Mouse (Mus musculus): ENCODE data around the gene Gpld1. TPM values are rescaled to one million over a fixed set of nuclear protein-coding genes. Genes with fewer than 3 reads are reported as not detected.

Gpld1 gene
- polyA plus RNA-seq, 1 experiment: 2.1 TPM

DNA sequence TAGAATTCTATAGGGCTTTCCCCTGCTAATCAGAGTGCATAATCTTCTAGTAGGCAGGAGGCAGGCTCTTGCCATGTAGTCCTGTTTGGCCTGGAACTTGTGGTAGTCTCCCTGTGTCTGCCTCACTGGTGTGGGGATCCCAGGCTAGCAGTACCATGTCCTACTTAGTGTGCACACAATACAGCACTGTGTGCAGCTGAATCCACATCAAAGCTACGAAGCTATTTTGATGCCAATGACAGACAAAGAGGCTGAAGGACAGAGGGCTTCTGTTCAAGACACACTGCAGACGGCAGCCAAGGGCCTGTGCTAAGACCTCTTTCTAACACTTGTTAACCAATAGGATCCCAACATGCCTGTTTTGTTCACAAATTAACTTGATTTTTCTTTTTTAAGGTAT lies 42.5 kb downstream of the Gpld1 start:
- H3K27me3 ChIP-seq (ENCODE audit: control insufficient read depth, insufficient read depth, low read length, poor library complexity, severe bottlenecking): no peaks in the 10 kb centered on the region
- no peak for TF ChIP-seq EP300 (IDR thresholded peaks at IDR 0.05; ENCODE audit: insufficient read depth, low read depth, low read length)
- TF ChIP-seq POLR2A (IDR thresholded peaks at IDR 0.05; ENCODE audit: insufficient read depth, low read length): no peak
- TF ChIP-seq CTCF (IDR thresholded peaks at IDR 0.05; ENCODE audit: low read depth, low read length): no peak
- no peaks in the 10 kb centered on the region for H3K36me3 ChIP-seq (ENCODE audit: control insufficient read depth, insufficient read depth, low read length, poor library complexity, severe bottlenecking)
- no peak overlapping the region for H3K4me3 ChIP-seq (ENCODE audit: low read depth, low read length)
- H3K9me3 ChIP-seq (replicated peaks; ENCODE audit: control insufficient read depth, insufficient read depth, low read length, poor library complexity, severe bottlenecking): no peaks in the 10 kb centered on the region
- H3K4me1 ChIP-seq (ENCODE audit: control insufficient read depth, insufficient read depth, low read length): no peaks in the 10 kb centered on the region
- no peak overlapping the region for H3K27ac ChIP-seq (ENCODE audit: insufficient read depth, low read length)
- no peak overlapping the region for H3K9ac ChIP-seq (ENCODE audit: low read depth, poor library complexity, severe bottlenecking)

DNA sequence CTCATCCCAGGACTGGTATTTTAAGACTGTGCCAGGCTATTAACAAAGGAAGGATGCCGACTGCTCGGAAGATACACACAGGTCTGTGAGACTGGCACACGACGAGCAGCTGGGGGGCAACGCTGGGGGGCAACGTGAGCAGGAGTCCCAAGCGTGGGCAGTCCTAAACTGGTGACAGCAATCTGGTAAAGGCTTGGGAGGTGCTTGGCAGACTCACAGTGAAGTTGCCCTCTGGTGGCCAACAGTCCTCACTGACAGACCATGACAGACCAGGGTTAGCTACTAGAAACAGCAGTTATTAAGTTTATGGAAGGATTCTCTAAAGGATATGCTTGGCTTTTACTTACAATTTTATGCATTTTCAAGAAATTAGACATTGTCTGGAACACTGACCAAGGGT lies 45.4 kb downstream of the Gpld1 start:
- H3K9me3 ChIP-seq (replicated peaks; ENCODE audit: control insufficient read depth, insufficient read depth, low read length, poor library complexity, severe bottlenecking): no peaks in the 10 kb centered on the region
- TF ChIP-seq CTCF (IDR thresholded peaks at IDR 0.05; ENCODE audit: low read depth, low read length) (peak; percentile 61), EP300 (IDR thresholded peaks at IDR 0.05; ENCODE audit: insufficient read depth, low read depth, low read length) (no peak), POLR2A (IDR thresholded peaks at IDR 0.05; ENCODE audit: insufficient read depth, low read length) (no peak)
- H3K4me1 ChIP-seq (ENCODE audit: control insufficient read depth, insufficient read depth, low read length): no peaks in the 10 kb centered on the region
- H3K27me3 ChIP-seq (ENCODE audit: control insufficient read depth, insufficient read depth, low read length, poor library complexity, severe bottlenecking): no peaks in the 10 kb centered on the region
- no peak overlapping the region for H3K27ac ChIP-seq (ENCODE audit: insufficient read depth, low read length)
- H3K9ac ChIP-seq (ENCODE audit: low read depth, poor library complexity, severe bottlenecking): no peak overlapping the region
- no peak overlapping the region for H3K4me3 ChIP-seq (ENCODE audit: low read depth, low read length)
- no peaks in the 10 kb centered on the region for H3K36me3 ChIP-seq (ENCODE audit: control insufficient read depth, insufficient read depth, low read length, poor library complexity, severe bottlenecking)

DNA sequence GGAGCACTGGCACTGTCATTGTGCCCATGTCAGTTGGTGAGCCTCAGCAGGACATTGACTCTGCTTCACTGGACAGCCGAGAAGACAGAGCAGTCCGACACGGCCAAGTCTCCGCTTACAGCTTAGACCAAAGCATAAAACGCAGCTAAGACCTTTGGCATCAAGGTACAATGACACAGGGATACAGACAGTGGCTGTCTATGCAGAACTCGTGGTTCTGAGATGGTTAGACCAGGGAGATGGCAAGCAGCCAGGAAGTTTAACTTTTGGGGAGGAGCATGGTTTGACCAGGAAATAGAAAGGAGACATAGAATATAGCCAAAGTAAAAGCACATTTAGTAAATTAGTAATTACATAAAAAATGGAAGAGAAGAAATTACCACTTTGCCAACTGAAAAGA lies 46.1 kb downstream of the Gpld1 start:
- TF ChIP-seq EP300 (IDR thresholded peaks at IDR 0.05; ENCODE audit: insufficient read depth, low read depth, low read length) (no peak), POLR2A (IDR thresholded peaks at IDR 0.05; ENCODE audit: insufficient read depth, low read length) (no peak), CTCF (IDR thresholded peaks at IDR 0.05; ENCODE audit: low read depth, low read length) (no peak)
- H3K27ac ChIP-seq (ENCODE audit: insufficient read depth, low read length): no peak overlapping the region
- H3K4me3 ChIP-seq (ENCODE audit: low read depth, low read length): no peak overlapping the region
- no peaks in the 10 kb centered on the region for H3K4me1 ChIP-seq (ENCODE audit: control insufficient read depth, insufficient read depth, low read length)
- no peaks in the 10 kb centered on the region for H3K27me3 ChIP-seq (ENCODE audit: control insufficient read depth, insufficient read depth, low read length, poor library complexity, severe bottlenecking)
- H3K9ac ChIP-seq (ENCODE audit: low read depth, poor library complexity, severe bottlenecking): no peak overlapping the region
- no peaks in the 10 kb centered on the region for H3K9me3 ChIP-seq (replicated peaks; ENCODE audit: control insufficient read depth, insufficient read depth, low read length, poor library complexity, severe bottlenecking)
- H3K36me3 ChIP-seq (ENCODE audit: control insufficient read depth, insufficient read depth, low read length, poor library complexity, severe bottlenecking): no peaks in the 10 kb centered on the region

DNA sequence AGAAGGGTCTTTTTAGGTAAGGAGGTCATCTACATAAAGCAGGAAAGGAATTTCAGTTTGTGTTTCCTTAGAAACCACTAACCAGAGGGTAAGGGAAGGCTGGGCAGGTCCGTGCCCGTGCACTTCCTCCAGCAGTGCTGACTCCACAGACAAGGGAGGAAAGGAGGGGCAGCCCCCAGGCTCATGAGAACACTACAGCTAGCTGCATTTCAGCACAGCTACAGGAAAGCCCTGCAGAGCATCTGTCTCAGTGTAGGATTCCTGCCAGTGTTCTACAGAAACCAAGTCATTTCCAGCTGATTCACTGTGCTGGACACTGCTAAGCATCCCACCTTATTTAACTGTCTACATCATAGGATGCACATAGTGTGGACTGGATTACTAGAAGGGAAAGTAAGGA lies 50.2 kb downstream of the Gpld1 start:
- TF ChIP-seq CTCF (IDR thresholded peaks at IDR 0.05; ENCODE audit: low read depth, low read length): no peak
- TF ChIP-seq POLR2A (IDR thresholded peaks at IDR 0.05; ENCODE audit: insufficient read depth, low read length): no peak
- TF ChIP-seq EP300 (IDR thresholded peaks at IDR 0.05; ENCODE audit: insufficient read depth, low read depth, low read length): no peak
- Histone ChIP-seq H3K27me3 (ENCODE audit: control insufficient read depth, insufficient read depth, low read length, poor library complexity, severe bottlenecking) (no peaks in the 10 kb centered on the region), H3K27ac (ENCODE audit: insufficient read depth, low read length) (no peak overlapping the region), H3K36me3 (ENCODE audit: control insufficient read depth, insufficient read depth, low read length, poor library complexity, severe bottlenecking) (no peaks in the 10 kb centered on the region; the same call in 1 of the 2 replicates), H3K4me1 (ENCODE audit: control insufficient read depth, insufficient read depth, low read length) (no peaks in the 10 kb centered on the region), H3K4me3 (ENCODE audit: low read depth, low read length) (no peak overlapping the region), H3K9me3 (replicated peaks; ENCODE audit: control insufficient read depth, insufficient read depth, low read length, poor library complexity, severe bottlenecking) (no peaks in the 10 kb centered on the region), H3K9ac (ENCODE audit: low read depth, poor library complexity, severe bottlenecking) (no peak overlapping the region)

DNA sequence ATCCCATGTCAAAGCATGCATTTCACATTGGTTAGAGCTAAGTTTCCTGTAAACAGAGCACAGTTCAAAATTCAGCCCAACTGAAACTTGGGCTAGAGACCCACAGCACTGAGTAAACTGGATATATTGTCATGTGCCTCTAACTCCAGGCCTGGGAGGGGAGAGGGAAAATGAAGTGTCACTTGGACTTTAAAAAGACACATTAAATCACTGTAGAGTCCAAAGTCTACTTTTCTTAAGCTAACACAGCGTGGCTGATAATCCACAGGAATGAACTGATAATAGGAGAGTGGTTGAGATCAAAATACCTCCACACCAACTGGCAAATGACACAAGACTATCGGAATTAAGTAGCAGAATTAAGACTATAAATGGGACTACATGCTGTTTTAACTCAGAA lies 56.6 kb downstream of the Gpld1 start:
- no peak overlapping the region for H3K4me3 ChIP-seq (ENCODE audit: low read depth, low read length)
- TF ChIP-seq CTCF (IDR thresholded peaks at IDR 0.05; ENCODE audit: low read depth, low read length) (no peak), EP300 (IDR thresholded peaks at IDR 0.05; ENCODE audit: insufficient read depth, low read depth, low read length) (no peak), POLR2A (IDR thresholded peaks at IDR 0.05; ENCODE audit: insufficient read depth, low read length) (no peak)
- no peak overlapping the region for H3K9ac ChIP-seq (ENCODE audit: low read depth, poor library complexity, severe bottlenecking)
- no peak overlapping the region for H3K27ac ChIP-seq (ENCODE audit: insufficient read depth, low read length)
- H3K36me3 ChIP-seq (ENCODE audit: control insufficient read depth, insufficient read depth, low read length, poor library complexity, severe bottlenecking): peaks cover 4% of the 10 kb centered on the region; the same call in 1 of the 2 replicates
- no peaks in the 10 kb centered on the region for H3K9me3 ChIP-seq (replicated peaks; ENCODE audit: control insufficient read depth, insufficient read depth, low read length, poor library complexity, severe bottlenecking)
- no peaks in the 10 kb centered on the region for H3K27me3 ChIP-seq (ENCODE audit: control insufficient read depth, insufficient read depth, low read length, poor library complexity, severe bottlenecking)
- no peaks in the 10 kb centered on the region for H3K4me1 ChIP-seq (ENCODE audit: control insufficient read depth, insufficient read depth, low read length)

DNA sequence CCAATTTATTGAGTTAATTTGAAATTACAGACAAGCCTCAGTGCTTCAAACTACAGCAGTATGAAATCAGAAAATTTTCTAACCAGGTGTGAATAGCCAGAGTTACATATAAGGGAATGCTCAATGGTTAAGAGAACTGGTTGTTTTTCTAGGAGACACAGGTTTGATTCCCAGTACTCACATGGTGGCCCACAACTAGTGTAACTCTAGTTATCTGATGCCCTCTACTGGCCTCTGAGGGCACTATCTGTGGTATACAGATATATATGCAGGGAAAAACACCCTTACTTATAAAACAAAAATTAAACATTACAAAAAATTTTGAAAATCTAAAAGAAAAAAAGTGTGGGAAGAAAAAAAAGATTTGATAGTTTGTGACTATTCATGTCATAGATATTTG lies 60.0 kb downstream of the Gpld1 start:
- no peak overlapping the region for H3K4me3 ChIP-seq (ENCODE audit: low read depth, low read length)
- no peak overlapping the region for H3K9ac ChIP-seq (ENCODE audit: low read depth, poor library complexity, severe bottlenecking)
- H3K36me3 ChIP-seq (ENCODE audit: control insufficient read depth, insufficient read depth, low read length, poor library complexity, severe bottlenecking): peaks cover 4% of the 10 kb centered on the region; the same call in 1 of the 2 replicates
- no peak overlapping the region for H3K27ac ChIP-seq (ENCODE audit: insufficient read depth, low read length)
- H3K9me3 ChIP-seq (replicated peaks; ENCODE audit: control insufficient read depth, insufficient read depth, low read length, poor library complexity, severe bottlenecking): peaks cover 5% of the 10 kb centered on the region
- no peaks in the 10 kb centered on the region for H3K4me1 ChIP-seq (ENCODE audit: control insufficient read depth, insufficient read depth, low read length)
- no peak for TF ChIP-seq EP300 (IDR thresholded peaks at IDR 0.05; ENCODE audit: insufficient read depth, low read depth, low read length)
- no peaks in the 10 kb centered on the region for H3K27me3 ChIP-seq (ENCODE audit: control insufficient read depth, insufficient read depth, low read length, poor library complexity, severe bottlenecking)
